ENCODE assay signal across 10 mouse cellular contexts in genomic region chr7:19589207-19589606, GRCm38 (mm10). TPM values are rescaled to one million over a fixed set of nuclear protein-coding genes. Genes with fewer than 3 reads are reported as not detected.
DNase-seq lines count a peak whose midpoint lies in the region; ATAC-seq and TF ChIP-seq lines count a peak whose summit lies in the region.
"Had no signal": no experiment of that assay in that cellular context is flagged by ENCODE, and none has a peak within 500 bp of the region (broad histone marks: within the 10 kb centered on the region; RNA-seq: fewer than 3 reads in every experiment).

No protein-coding gene starts in this region.

- intact Hi-C loops in heart, adult 2 months (cut with DNase I), result no loop called here

- no peak overlapping the region for H3K4me2 ChIP-seq in midbrain, postnatal 0 days (ENCODE audit: low read depth, low read length, poor library complexity, severe bottlenecking)
- H3K4me2 ChIP-seq: embryonic facial prominence, embryonic 13.5 days; limb, embryonic 13.5 days had no signal

- H3K27ac ChIP-seq in heart, adult 2 months, result no peak overlapping the region
- no peak overlapping the region for H3K27ac ChIP-seq in layer of hippocampus, adult 2 months
- no peak overlapping the region for H3K27ac ChIP-seq in midbrain, postnatal 0 days (ENCODE audit: low read depth, low read length)
- H3K27ac ChIP-seq: embryonic facial prominence, embryonic 13.5 days; limb, embryonic 13.5 days had no signal

- H3K27me3 ChIP-seq in heart, adult 2 months (ENCODE audit: control insufficient read depth, insufficient read depth, low read length), result no peaks in the 10 kb centered on the region
- H3K27me3 ChIP-seq in midbrain, postnatal 0 days (ENCODE audit: insufficient read depth, low read length), result no peaks in the 10 kb centered on the region
- H3K27me3 ChIP-seq: embryonic facial prominence, embryonic 13.5 days; limb, embryonic 13.5 days had no signal

- H3K36me3 ChIP-seq in heart, adult 2 months (ENCODE audit: control insufficient read depth, insufficient read depth, low read length), result no peaks in the 10 kb centered on the region
- H3K36me3 ChIP-seq in midbrain, postnatal 0 days (ENCODE audit: insufficient read depth, low read length), result peaks cover 88% of the 10 kb centered on the region

- no peak overlapping the region for H3K4me3 ChIP-seq in heart, adult 2 months
- no peak overlapping the region for H3K4me3 ChIP-seq in layer of hippocampus, adult 2 months
- no peak overlapping the region for H3K4me3 ChIP-seq in midbrain, postnatal 0 days (ENCODE audit: low read depth, low read length)
- H3K4me3 ChIP-seq: embryonic facial prominence, embryonic 13.5 days; limb, embryonic 13.5 days had no signal

- 51% methylated on average over 3 of the region's 3 CpGs for WGBS in heart, adult 2 months
- 56% methylated on average over 3 of the region's 3 CpGs for WGBS in midbrain, postnatal 0 days

- no peaks in the 10 kb centered on the region for H3K9me3 ChIP-seq in midbrain, postnatal 0 days (ENCODE audit: low read length)
- H3K9me3 ChIP-seq: embryonic facial prominence, embryonic 13.5 days; limb, embryonic 13.5 days had no signal

- H3K4me1 ChIP-seq in heart, adult 2 months (ENCODE audit: control insufficient read depth, insufficient read depth, low read length), result no peaks in the 10 kb centered on the region
- H3K4me1 ChIP-seq in midbrain, postnatal 0 days (ENCODE audit: insufficient read depth, low read length), result no peaks in the 10 kb centered on the region
- H3K4me1 ChIP-seq: embryonic facial prominence, embryonic 13.5 days; limb, embryonic 13.5 days had no signal

- TF ChIP-seq EP300 in heart, adult 2 months (IDR thresholded peaks at IDR 0.05; ENCODE audit: insufficient read depth, low read depth, low read length), result no peak

- no peak overlapping the region for H3K9ac ChIP-seq in heart, adult 2 months (ENCODE audit: low read depth, low read length)
- no peak overlapping the region for H3K9ac ChIP-seq in midbrain, postnatal 0 days (replicated peaks; ENCODE audit: low read length, poor library complexity, severe bottlenecking)
- H3K9ac ChIP-seq: embryonic facial prominence, embryonic 13.5 days; limb, embryonic 13.5 days had no signal

- no peak for TF ChIP-seq POLR2A in heart, adult 2 months (IDR thresholded peaks at IDR 0.05; ENCODE audit: insufficient read depth, low read depth, low read length)

- DNase-seq in heart, adult 2 months, result peak in 1 of 2 experiments; percentile 50
- no peak for DNase-seq in heart, adult 9 months (ENCODE audit: low spot score in 2 of 2)
- peak; percentile 62 for DNase-seq in urinary bladder, postnatal 14 days (ENCODE audit: low spot score)
- no peak for DNase-seq in urinary bladder, postnatal 4 days (ENCODE audit: low spot score in 2 of 2)
- peak; percentile 68 for DNase-seq in embryo, embryonic 10.5 days (ENCODE audit: low spot score)
- DNase-seq in layer of hippocampus, adult 2 months (ENCODE audit: low spot score in 2 of 2), result peak in 1 of 2 experiments; percentile 59
- peak; percentile 52 for DNase-seq in midbrain, postnatal 0 days (ENCODE audit: low spot score)
- no peak for DNase-seq in MN1 (ENCODE audit: low spot score)

- no peak for ATAC-seq in midbrain, postnatal 0 days (ENCODE audit: low FRiP score)

- peak; percentile 60 for TF ChIP-seq CTCF in heart, adult 2 months (IDR thresholded peaks at IDR 0.05)
- TF ChIP-seq CTCF in layer of hippocampus, adult 2 months (conservative IDR thresholded peaks at IDR 0.05), result peak; percentile 74
- peak; percentile 81 for TF ChIP-seq CTCF in midbrain, postnatal 0 days (IDR thresholded peaks at IDR 0.05)

- no peaks in the 10 kb centered on the region for H3K79me2 ChIP-seq in heart, adult 2 months (replicated peaks; ENCODE audit: control insufficient read depth, insufficient read depth, low read length)

RNA-seq across cellular contexts. Expression of gene Gemin7, which starts 11.8 kb away (rescaled TPM):
- 10 to 100 TPM; 48.5 to 48.6 TPM for total RNA-seq in heart, adult 2 months (2021)
- polyA plus RNA-seq in heart, adult 2 months (2012; rRNA removed), result 75.2 and 87.3 TPM in 2 replicates
- total RNA-seq in layer of hippocampus, adult 2 months (2021), result 10 to 100 TPM; 38.8 to 43.9 TPM
- 58.1 and 70.9 TPM in 2 replicates for total RNA-seq in midbrain, postnatal 0 days (2014; rRNA removed)
- polyA plus RNA-seq in midbrain, postnatal 0 days (2015; fragmentation: Nextera tagmentation; extraction: Ambion mirVana), result 158 and 181 TPM in 2 replicates

RNA-seq across cellular contexts. Expression of gene Zfp296, which starts 12.1 kb away (rescaled TPM):
- under 1 TPM; 0.42 to 0.43 TPM for total RNA-seq in heart, adult 2 months (2021)
- 0.82 and 1.0 TPM in 2 replicates for polyA plus RNA-seq in heart, adult 2 months (2012; rRNA removed)
- total RNA-seq in layer of hippocampus, adult 2 months (2021), result under 1 TPM; 0.81 to 0.95 TPM
- 0.33 and 1.2 TPM in 2 replicates for total RNA-seq in midbrain, postnatal 0 days (2014; rRNA removed)
- 0.11 TPM in 1 of 2 replicates, not detected in the other for polyA plus RNA-seq in midbrain, postnatal 0 days (2015; fragmentation: Nextera tagmentation; extraction: Ambion mirVana)

RNA-seq across cellular contexts. Expression of gene Clasrp, which starts 15.1 kb away (rescaled TPM):
- total RNA-seq in heart, adult 2 months (2021), result 10 to 100 TPM; 13.9 to 14.0 TPM
- polyA plus RNA-seq in heart, adult 2 months (2012; rRNA removed), result 26.1 and 32.0 TPM in 2 replicates
- 100 to 1,000 TPM in 1 of 2 experiments, 10 to 100 TPM in 1; 95.4 to 112 TPM for total RNA-seq in layer of hippocampus, adult 2 months (2021)
- total RNA-seq in midbrain, postnatal 0 days (2014; rRNA removed), result 74.4 and 97.4 TPM in 2 replicates
- 70.3 and 74.7 TPM in 2 replicates for polyA plus RNA-seq in midbrain, postnatal 0 days (2015; fragmentation: Nextera tagmentation; extraction: Ambion mirVana)

RNA-seq across cellular contexts. Expression of gene Ppp1r37, which starts 26.3 kb away (rescaled TPM):
- total RNA-seq in heart, adult 2 months (2021), result 10 to 100 TPM; 58.0 to 69.5 TPM
- 56.0 and 66.4 TPM in 2 replicates for polyA plus RNA-seq in heart, adult 2 months (2012; rRNA removed)
- 100 to 1,000 TPM; 116 to 118 TPM for total RNA-seq in layer of hippocampus, adult 2 months (2021)
- total RNA-seq in midbrain, postnatal 0 days (2014; rRNA removed), result 114 and 127 TPM in 2 replicates
- 27.8 and 28.1 TPM in 2 replicates for polyA plus RNA-seq in midbrain, postnatal 0 days (2015; fragmentation: Nextera tagmentation; extraction: Ambion mirVana)

RNA-seq across cellular contexts. Expression of gene Relb, which starts 40.0 kb away (rescaled TPM):
- total RNA-seq in heart, adult 2 months (2021), result 1 to 10 TPM; 7.1 to 7.6 TPM
- polyA plus RNA-seq in heart, adult 2 months (2012; rRNA removed), result 9.5 and 12.1 TPM in 2 replicates
- total RNA-seq in layer of hippocampus, adult 2 months (2021), result 10 to 100 TPM in 1 of 2 experiments, 1 to 10 TPM in 1; 9.8 to 11.3 TPM
- 5.6 and 7.3 TPM in 2 replicates for total RNA-seq in midbrain, postnatal 0 days (2014; rRNA removed)
- 5.6 and 6.2 TPM in 2 replicates for polyA plus RNA-seq in midbrain, postnatal 0 days (2015; fragmentation: Nextera tagmentation; extraction: Ambion mirVana)

Comparison
In these comparisons a context has a peak if more than half of its experiments do, and no peak if none do; other contexts are left out.
1. DNase-seq: peak in urinary bladder, postnatal 14 days (single experiment), embryo, embryonic 10.5 days (single experiment) and midbrain, postnatal 0 days (single experiment); none in heart, adult 9 months (0 of 2), urinary bladder, postnatal 4 days (0 of 2) and MN1 (single experiment).
2. Peak in every context shown above with its lines, with median percentiles within 50 percentile points of each other: CTCF ChIP-seq.